Mouse (Mus musculus): Measurements from ENCODE around the gene Lrrc8d. TPM values are rescaled to one million over a fixed set of nuclear protein-coding genes. Genes with fewer than 3 reads are reported as not detected.
A peak's percentile ranks its signal among the peaks of the same experiment; 100 is the strongest.

Gene Lrrc8d
- polyA plus RNA-seq, 1 experiment from 2014 or later: 22.9 TPM

- no peak overlapping the region for H3K27ac ChIP-seq (replicated peaks; ENCODE audit: low read depth, low read length)
- no peak overlapping the region for H3K4me2 ChIP-seq (ENCODE audit: low read depth, low read length)
- H3K36me3 ChIP-seq (replicated peaks; ENCODE audit: control insufficient read depth, insufficient read depth, low read depth, low read length): no peaks in the 10 kb centered on the region; the same call in 1 of the 2 replicates
- H3K9ac ChIP-seq (replicated peaks; ENCODE audit: low read length): no peak overlapping the region; the same call in 1 of the 2 replicates
- no peaks in the 10 kb centered on the region for H3K9me3 ChIP-seq (replicated peaks; ENCODE audit: control insufficient read depth, low read length)
- peaks cover 4% of the 10 kb centered on the region; the same call in 1 of the 2 replicates for H3K4me1 ChIP-seq (ENCODE audit: control insufficient read depth, insufficient read depth, low read length)
- no peaks in the 10 kb centered on the region for H3K27me3 ChIP-seq (ENCODE audit: control insufficient read depth, insufficient read depth, low read length)
- DNase-seq (ENCODE audit: low spot score): no peak
- 36% methylated on average over 12 of the region's 12 CpGs for WGBS
- no peak; the same call in 1 of the 2 replicates for ATAC-seq (replicated peaks; ENCODE audit: insufficient number of reproducible peaks, low FRiP score, low TSS enrichment, low read depth)
- H3K4me3 ChIP-seq (ENCODE audit: low read depth, low read length): no peak overlapping the region
These were observed 77.3 kb downstream of the Lrrc8d start for GRCm38 (mm10) chr5:105776978-105777593.

- Histone ChIP-seq H3K9ac (replicated peaks; ENCODE audit: low read length) (no peak overlapping the region; the same call in 1 of the 2 replicates), H3K36me3 (replicated peaks; ENCODE audit: control insufficient read depth, insufficient read depth, low read depth, low read length) (no peaks in the 10 kb centered on the region; the same call in 1 of the 2 replicates), H3K27me3 (ENCODE audit: control insufficient read depth, insufficient read depth, low read length) (no peaks in the 10 kb centered on the region), H3K4me1 (ENCODE audit: control insufficient read depth, insufficient read depth, low read length) (peaks cover 4% of the 10 kb centered on the region; the same call in 1 of the 2 replicates), H3K4me3 (ENCODE audit: low read depth, low read length) (no peak overlapping the region), H3K9me3 (replicated peaks; ENCODE audit: control insufficient read depth, low read length) (no peaks in the 10 kb centered on the region), H3K27ac (replicated peaks; ENCODE audit: low read depth, low read length) (no peak overlapping the region), H3K4me2 (ENCODE audit: low read depth, low read length) (no peak overlapping the region)
- WGBS: 32% methylated on average over 8 of the region's 8 CpGs
- ATAC-seq (replicated peaks; ENCODE audit: insufficient number of reproducible peaks, low FRiP score, low TSS enrichment, low read depth) (peak; percentile 22; the same call in 1 of the 2 replicates), DNase-seq (ENCODE audit: low spot score) (no peak)
These were observed 77.9 kb downstream of the Lrrc8d start for GRCm38 (mm10) chr5:105777645-105778044.

- no peaks in the 10 kb centered on the region for H3K27me3 ChIP-seq (ENCODE audit: control insufficient read depth, insufficient read depth, low read length)
- no peak for DNase-seq (ENCODE audit: low spot score)
- no peak overlapping the region for H3K27ac ChIP-seq (replicated peaks; ENCODE audit: low read depth, low read length)
- H3K9me3 ChIP-seq (replicated peaks; ENCODE audit: control insufficient read depth, low read length): no peaks in the 10 kb centered on the region
- no peaks in the 10 kb centered on the region; the same call in 1 of the 2 replicates for H3K36me3 ChIP-seq (replicated peaks; ENCODE audit: control insufficient read depth, insufficient read depth, low read depth, low read length)
- H3K4me2 ChIP-seq (ENCODE audit: low read depth, low read length): no peak overlapping the region
- WGBS: 69% methylated on average over 8 of the region's 8 CpGs
- no peak for ATAC-seq (replicated peaks; ENCODE audit: insufficient number of reproducible peaks, low FRiP score, low TSS enrichment, low read depth)
- H3K4me3 ChIP-seq (ENCODE audit: low read depth, low read length): no peak overlapping the region
- no peak overlapping the region for H3K9ac ChIP-seq (replicated peaks; ENCODE audit: low read length)
- H3K4me1 ChIP-seq (ENCODE audit: control insufficient read depth, insufficient read depth, low read length): peaks cover 4% of the 10 kb centered on the region; the same call in 1 of the 2 replicates
These were observed 78.4 kb downstream of the Lrrc8d start for GRCm38 (mm10) chr5:105778189-105778588.

GRCm38 (mm10) chr5:105778723-105779122 is 79.0 kb downstream of the Lrrc8d start:
- 47% methylated on average over 3 of the region's 3 CpGs for WGBS

GRCm38 (mm10) chr5:105779331-105779730 is 79.6 kb downstream of the Lrrc8d start:
- DNase-seq (ENCODE audit: low spot score) (no peak), ATAC-seq (replicated peaks; ENCODE audit: insufficient number of reproducible peaks, low FRiP score, low TSS enrichment, low read depth) (no peak)
- Histone ChIP-seq H3K4me3 (ENCODE audit: low read depth, low read length) (no peak overlapping the region), H3K36me3 (replicated peaks; ENCODE audit: control insufficient read depth, insufficient read depth, low read depth, low read length) (no peaks in the 10 kb centered on the region; the same call in 1 of the 2 replicates), H3K9ac (replicated peaks; ENCODE audit: low read length) (no peak overlapping the region), H3K4me1 (ENCODE audit: control insufficient read depth, insufficient read depth, low read length) (peaks cover 4% of the 10 kb centered on the region; the same call in 1 of the 2 replicates), H3K27me3 (ENCODE audit: control insufficient read depth, insufficient read depth, low read length) (no peaks in the 10 kb centered on the region), H3K9me3 (replicated peaks; ENCODE audit: control insufficient read depth, low read length) (no peaks in the 10 kb centered on the region), H3K27ac (replicated peaks; ENCODE audit: low read depth, low read length) (no peak overlapping the region), H3K4me2 (ENCODE audit: low read depth, low read length) (no peak overlapping the region)
- 84% methylated on average over 5 of the region's 5 CpGs for WGBS

More at GRCm38 (mm10) chr5:105778723-105779122, 79.0 kb downstream of the Lrrc8d start:
- Histone ChIP-seq H3K4me3 (ENCODE audit: low read depth, low read length) (no peak overlapping the region), H3K4me1 (ENCODE audit: control insufficient read depth, insufficient read depth, low read length) (peaks cover 4% of the 10 kb centered on the region; the same call in 1 of the 2 replicates), H3K27ac (replicated peaks; ENCODE audit: low read depth, low read length) (no peak overlapping the region), H3K27me3 (ENCODE audit: control insufficient read depth, insufficient read depth, low read length) (no peaks in the 10 kb centered on the region), H3K4me2 (ENCODE audit: low read depth, low read length) (no peak overlapping the region), H3K9me3 (replicated peaks; ENCODE audit: control insufficient read depth, low read length) (no peaks in the 10 kb centered on the region), H3K36me3 (replicated peaks; ENCODE audit: control insufficient read depth, insufficient read depth, low read depth, low read length) (no peaks in the 10 kb centered on the region; the same call in 1 of the 2 replicates), H3K9ac (replicated peaks; ENCODE audit: low read length) (no peak overlapping the region)
- no peak for ATAC-seq (replicated peaks; ENCODE audit: insufficient number of reproducible peaks, low FRiP score, low TSS enrichment, low read depth)
- no peak for DNase-seq (ENCODE audit: low spot score)

- ATAC-seq (replicated peaks; ENCODE audit: insufficient number of reproducible peaks, low FRiP score, low TSS enrichment, low read depth): no peak
- H3K4me3 ChIP-seq (ENCODE audit: low read depth, low read length): no peak overlapping the region
- no peak overlapping the region for H3K27ac ChIP-seq (replicated peaks; ENCODE audit: low read depth, low read length)
- no peak overlapping the region for H3K4me2 ChIP-seq (ENCODE audit: low read depth, low read length)
- DNase-seq (ENCODE audit: low spot score): no peak
- H3K9ac ChIP-seq (replicated peaks; ENCODE audit: low read length): no peak overlapping the region
- no peaks in the 10 kb centered on the region for H3K9me3 ChIP-seq (replicated peaks; ENCODE audit: control insufficient read depth, low read length)
- no peaks in the 10 kb centered on the region for H3K27me3 ChIP-seq (ENCODE audit: control insufficient read depth, insufficient read depth, low read length)
- WGBS: over 99% methylated on average over 13 of the region's 13 CpGs
- H3K36me3 ChIP-seq (replicated peaks; ENCODE audit: control insufficient read depth, insufficient read depth, low read depth, low read length): no peaks in the 10 kb centered on the region
- H3K4me1 ChIP-seq (ENCODE audit: control insufficient read depth, insufficient read depth, low read length): no peaks in the 10 kb centered on the region
These were observed 84.1 kb downstream of the Lrrc8d start for GRCm38 (mm10) chr5:105783848-105784247.

- Histone ChIP-seq H3K36me3 (replicated peaks; ENCODE audit: control insufficient read depth, insufficient read depth, low read depth, low read length) (no peaks in the 10 kb centered on the region), H3K4me3 (ENCODE audit: low read depth, low read length) (no peak overlapping the region), H3K27ac (replicated peaks; ENCODE audit: low read depth, low read length) (no peak overlapping the region), H3K4me1 (ENCODE audit: control insufficient read depth, insufficient read depth, low read length) (no peaks in the 10 kb centered on the region), H3K9me3 (replicated peaks; ENCODE audit: control insufficient read depth, low read length) (no peaks in the 10 kb centered on the region), H3K27me3 (ENCODE audit: control insufficient read depth, insufficient read depth, low read length) (no peaks in the 10 kb centered on the region), H3K4me2 (ENCODE audit: low read depth, low read length) (no peak overlapping the region), H3K9ac (replicated peaks; ENCODE audit: low read length) (no peak overlapping the region)
- DNase-seq (ENCODE audit: low spot score) (no peak), ATAC-seq (replicated peaks; ENCODE audit: insufficient number of reproducible peaks, low FRiP score, low TSS enrichment, low read depth) (no peak)
- 66% methylated on average over 10 of the region's 10 CpGs for WGBS
These were observed 85.0 kb downstream of the Lrrc8d start for GRCm38 (mm10) chr5:105784724-105785123.

- WGBS: 65% methylated on average over 10 of the region's 10 CpGs
- H3K4me1 ChIP-seq (ENCODE audit: control insufficient read depth, insufficient read depth, low read length): peaks cover 2% of the 10 kb centered on the region; the same call in 1 of the 2 replicates
- ATAC-seq (replicated peaks; ENCODE audit: insufficient number of reproducible peaks, low FRiP score, low TSS enrichment, low read depth) (no peak), DNase-seq (ENCODE audit: low spot score) (no peak)
- H3K27ac ChIP-seq (replicated peaks; ENCODE audit: low read depth, low read length): no peak overlapping the region
- no peaks in the 10 kb centered on the region for H3K36me3 ChIP-seq (replicated peaks; ENCODE audit: control insufficient read depth, insufficient read depth, low read depth, low read length)
- H3K9me3 ChIP-seq (replicated peaks; ENCODE audit: control insufficient read depth, low read length): no peaks in the 10 kb centered on the region
- H3K27me3 ChIP-seq (ENCODE audit: control insufficient read depth, insufficient read depth, low read length): no peaks in the 10 kb centered on the region
- H3K4me2 ChIP-seq (ENCODE audit: low read depth, low read length): no peak overlapping the region
- no peak overlapping the region for H3K4me3 ChIP-seq (ENCODE audit: low read depth, low read length)
- H3K9ac ChIP-seq (replicated peaks; ENCODE audit: low read length): no peak overlapping the region
These were observed 87.8 kb downstream of the Lrrc8d start for GRCm38 (mm10) chr5:105787577-105787976.
